Comparison of ENCODE assay signal across 24 mouse cellular contexts in the genomic region with DNA sequence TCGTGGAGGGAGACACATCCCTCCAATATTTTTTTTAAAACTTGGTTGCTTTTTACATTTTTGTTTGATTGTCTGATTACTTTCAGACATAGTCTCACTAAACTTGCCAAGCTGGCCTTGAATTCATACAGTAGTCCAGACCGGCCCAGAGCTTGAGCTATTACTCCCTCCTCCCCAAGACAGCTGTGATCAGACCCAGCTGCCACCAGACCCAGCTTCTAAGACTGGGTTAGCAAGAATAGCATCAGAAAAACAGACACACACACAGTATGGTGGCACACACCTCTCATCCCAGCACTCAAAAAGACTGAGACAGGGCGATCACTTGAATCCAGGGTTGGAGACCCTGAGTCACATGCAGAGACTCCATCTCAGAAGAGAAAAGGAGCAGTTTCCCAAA. TPM values are rescaled to one million over a fixed set of nuclear protein-coding genes. Genes with fewer than 3 reads are reported as not detected.
DNase-seq lines count a peak whose midpoint lies in the region; ATAC-seq and TF ChIP-seq lines count a peak whose summit lies in the region.
"Had no signal": no experiment of that assay in that cellular context is flagged by ENCODE, and none has a peak within 500 bp of the region (broad histone marks: within the 10 kb centered on the region; RNA-seq: fewer than 3 reads in every experiment).

No protein-coding gene starts in this region.

- peak; percentile 56 for DNase-seq in heart, embryonic 10.5 days (ENCODE audit: low spot score)
- DNase-seq in heart, postnatal 36 days = no peak
- DNase-seq in kidney, postnatal 4 days = peak; percentile 47 to 55
- DNase-seq in kidney, adult 2 months = no peak
- peak; percentile 16 for DNase-seq in lung, postnatal 36 days
- no peak for DNase-seq in lung, postnatal 0 days (ENCODE audit: low spot score)
- DNase-seq: adrenal gland, postnatal 10 days; adrenal gland, postnatal 36 days; B cell, adult 2 months; cerebellum, adult 18-20 months; cerebellum, adult 9-10 months; cerebellum, postnatal 14 days; gastrocnemius, postnatal 10 days; gastrocnemius, postnatal 36 days; heart, postnatal 4 days had no signal

- peaks cover 6% of the 10 kb centered on the region for H3K4me1 ChIP-seq in heart, embryonic 10.5 days
- peaks cover 4% of the 10 kb centered on the region; the same call in 1 of the 2 replicates for H3K4me1 ChIP-seq in kidney, adult 2 months (ENCODE audit: control insufficient read depth, insufficient read depth, low read length)
- peaks cover 2% of the 10 kb centered on the region; the same call in 1 of the 2 replicates for H3K4me1 ChIP-seq in lung, postnatal 0 days (ENCODE audit: insufficient read depth, low read depth, low read length)

- ATAC-seq in lung, postnatal 0 days = no peak
- ATAC-seq: forebrain, embryonic 13.5 days; forebrain, embryonic 16.5 days; hindbrain, postnatal 0 days; inflammation-experienced regulatory T-cells, adult 6 months; Patski had no signal

- no peak overlapping the region for H3K4me2 ChIP-seq in lung, postnatal 0 days (replicated peaks; ENCODE audit: low read depth, low read length)
- H3K4me2 ChIP-seq: forebrain, embryonic 13.5 days; hindbrain, embryonic 14.5 days had no signal

- no peak overlapping the region for H3K27ac ChIP-seq in heart, embryonic 10.5 days
- no peak overlapping the region for H3K27ac ChIP-seq in kidney, adult 2 months (ENCODE audit: insufficient read depth, low read depth, low read length)
- H3K27ac ChIP-seq in lung, postnatal 0 days (ENCODE audit: low read length) = no peak overlapping the region
- H3K27ac ChIP-seq: forebrain, embryonic 10.5 days; forebrain, embryonic 13.5 days; hindbrain, embryonic 14.5 days; hindbrain, postnatal 0 days had no signal

- H3K27me3 ChIP-seq in heart, embryonic 10.5 days (ENCODE audit: insufficient read depth, poor library complexity, severe bottlenecking) = no peaks in the 10 kb centered on the region; the same call in 1 of the 2 replicates
- no peaks in the 10 kb centered on the region for H3K27me3 ChIP-seq in kidney, adult 2 months (replicated peaks; ENCODE audit: control insufficient read depth, insufficient read depth, low read length)
- H3K27me3 ChIP-seq in lung, postnatal 0 days (replicated peaks; ENCODE audit: insufficient read depth, low read length) = no peaks in the 10 kb centered on the region
- H3K27me3 ChIP-seq: CH12.LX; forebrain, embryonic 13.5 days; Patski had no signal

- intact Hi-C loops in heart, postnatal 36 days (cut with DNase I) = no loop called here

- TF ChIP-seq EP300 in lung, postnatal 0 days (IDR thresholded peaks at IDR 0.05) = no peak

- no peak for TF ChIP-seq CTCF in kidney, adult 2 months (conservative IDR thresholded peaks at IDR 0.05; ENCODE audit: insufficient read depth, insufficient read length, low read depth, low read length)
- TF ChIP-seq CTCF in lung, postnatal 0 days (IDR thresholded peaks at IDR 0.05) = no peak

- no peak overlapping the region for H3K9ac ChIP-seq in lung, postnatal 0 days (replicated peaks; ENCODE audit: low read depth)
- H3K9ac ChIP-seq: forebrain, embryonic 13.5 days; hindbrain, embryonic 14.5 days had no signal

- TF ChIP-seq POLR2A in kidney, adult 2 months (IDR thresholded peaks at IDR 0.05; ENCODE audit: low read depth, low read length) = no peak

- H3K9me3 ChIP-seq in heart, embryonic 10.5 days = no peaks in the 10 kb centered on the region
- H3K9me3 ChIP-seq in lung, postnatal 0 days (ENCODE audit: low read length) = no peaks in the 10 kb centered on the region
- H3K9me3 ChIP-seq: forebrain, embryonic 10.5 days; forebrain, embryonic 13.5 days; G1E had no signal

- no peaks in the 10 kb centered on the region for H3K36me3 ChIP-seq in heart, embryonic 10.5 days
- no peaks in the 10 kb centered on the region for H3K36me3 ChIP-seq in kidney, adult 2 months (ENCODE audit: control insufficient read depth, insufficient read depth, low read length)
- no peaks in the 10 kb centered on the region for H3K36me3 ChIP-seq in lung, postnatal 0 days (ENCODE audit: insufficient read depth, low read length)
- H3K36me3 ChIP-seq: forebrain, embryonic 10.5 days; G1E had no signal

- H3K4me3 ChIP-seq in heart, embryonic 10.5 days = no peak overlapping the region
- no peak overlapping the region for H3K4me3 ChIP-seq in kidney, adult 2 months (ENCODE audit: insufficient read depth, low read depth, low read length)
- no peak overlapping the region for H3K4me3 ChIP-seq in lung, postnatal 0 days (ENCODE audit: low read depth, low read length)
- H3K4me3 ChIP-seq: forebrain, embryonic 10.5 days; forebrain, embryonic 13.5 days had no signal

- WGBS in heart, embryonic 10.5 days = 73% methylated on average over 3 of the region's 3 CpGs
- WGBS in kidney, adult 2 months = 84% methylated on average over 3 of the region's 3 CpGs
- 72% methylated on average over 3 of the region's 3 CpGs for WGBS in lung, postnatal 0 days

RNA-seq across cellular contexts. Expression of gene Sptssa, which starts 3.5 kb away (rescaled TPM):
- polyA plus RNA-seq in heart, embryonic 10.5 days (2016; fragmentation: Nextera tagmentation; extraction: Ambion mirVana) = 121 and 126 TPM in 2 replicates
- 10 to 100 TPM; 32.9 to 38.8 TPM for total RNA-seq in heart, postnatal 36 days (2021)
- 70.5 and 80.1 TPM in 2 replicates for polyA plus RNA-seq in kidney, adult 2 months (2012; rRNA removed)
- 134 and 155 TPM in 2 replicates for polyA plus RNA-seq in lung, postnatal 0 days (2015; fragmentation: Nextera tagmentation; extraction: Ambion mirVana)

RNA-seq across cellular contexts. Expression of gene Eapp, which starts 35.8 kb away (rescaled TPM):
- 44.7 and 52.1 TPM in 2 replicates for polyA plus RNA-seq in heart, embryonic 10.5 days (2016; fragmentation: Nextera tagmentation; extraction: Ambion mirVana)
- total RNA-seq in heart, postnatal 36 days (2021) = 10 to 100 TPM; 29.2 to 29.4 TPM
- 9.1 and 21.0 TPM in 2 replicates for polyA plus RNA-seq in kidney, adult 2 months (2012; rRNA removed)
- polyA plus RNA-seq in lung, postnatal 0 days (2015; fragmentation: Nextera tagmentation; extraction: Ambion mirVana) = 80.8 and 82.5 TPM in 2 replicates

Comparison
In these comparisons a context has a peak if more than half of its experiments do, and no peak if none do; other contexts are left out.
1. DNase-seq: peak in heart, embryonic 10.5 days (single experiment), kidney, postnatal 4 days (2 of 2) and lung, postnatal 36 days (single experiment); none in heart, postnatal 36 days (0 of 2), kidney, adult 2 months (single experiment) and lung, postnatal 0 days (single experiment).